Mouse (Mus musculus): ENCODE measurements around the gene Zfp433. TPM values are rescaled to one million over a fixed set of nuclear protein-coding genes. Genes with fewer than 3 reads are reported as not detected.
"Not testable (repeated sequence)": the region's sequence is repeated elsewhere in the genome, so short reads cannot be mapped to it uniquely, and the experiment has no call there.

Zfp433 gene
- polyA plus RNA-seq (2016; fragmentation: Nextera tagmentation; extraction: Ambion mirVana), result 18.8 and 19.0 TPM in 2 replicates

GRCm38 (mm10) chr10:81704531-81705301 lies at the start of gene Zfp433:
Gene Zfp433 (plus strand): TSS chr10:81704825.
- H3K27me3 ChIP-seq (ENCODE audit: low read depth, poor library complexity, severe bottlenecking); H3K4me3 ChIP-seq; H3K36me3 ChIP-seq; H3K9me3 ChIP-seq (replicated peaks); DNase-seq (ENCODE audit: low spot score); H3K4me1 ChIP-seq; H3K27ac ChIP-seq (replicated peaks): not testable (repeated sequence)
- WGBS, result no CpG with 5 or more reads among the region's 46 CpGs

- no peak overlapping the region for H3K4me3 ChIP-seq
- WGBS, result 95% methylated on average over 10 of the region's 10 CpGs
- peaks cover 90% of the 10 kb centered on the region for H3K9me3 ChIP-seq (replicated peaks)
- no peak for DNase-seq (ENCODE audit: low spot score)
- H3K27ac ChIP-seq (replicated peaks), result no peak overlapping the region
- no peaks in the 10 kb centered on the region for H3K27me3 ChIP-seq (ENCODE audit: low read depth, poor library complexity, severe bottlenecking)
- 0 out of 2 replicates have a peak, but pooled peaks cover 2% of the 10 kb centered on the region for H3K4me1 ChIP-seq
- H3K36me3 ChIP-seq, result peaks cover 86% of the 10 kb centered on the region
Measured at GRCm38 (mm10) chr10:81655178-81655577, 49.4 kb upstream of the Zfp433 start.

GRCm38 (mm10) chr10:81656174-81656573 lies 48.5 kb upstream of the Zfp433 start:
- no peak overlapping the region for H3K4me3 ChIP-seq
- H3K27me3 ChIP-seq (ENCODE audit: low read depth, poor library complexity, severe bottlenecking), result no peaks in the 10 kb centered on the region
- peaks cover 84% of the 10 kb centered on the region for H3K9me3 ChIP-seq (replicated peaks)
- 97% methylated on average over 2 of the region's 2 CpGs for WGBS
- H3K27ac ChIP-seq (replicated peaks), result no peak overlapping the region
- no peaks in the 10 kb centered on the region for H3K4me1 ChIP-seq
- H3K36me3 ChIP-seq, result peaks cover 80% of the 10 kb centered on the region
- DNase-seq (ENCODE audit: low spot score), result no peak

- H3K27me3 ChIP-seq (ENCODE audit: low read depth, poor library complexity, severe bottlenecking); DNase-seq (ENCODE audit: low spot score); H3K4me3 ChIP-seq; H3K9me3 ChIP-seq (replicated peaks); H3K36me3 ChIP-seq; H3K27ac ChIP-seq (replicated peaks); H3K4me1 ChIP-seq: not testable (repeated sequence)
- WGBS, result no CpG with 5 or more reads among the region's 18 CpGs
Measured at GRCm38 (mm10) chr10:81687114-81687513, 17.5 kb upstream of the Zfp433 start.

GRCm38 (mm10) chr10:81770506-81771403 lies 66.1 kb downstream of the Zfp433 start, which contains the start of gene Gm3055:
Gene Gm3055 (minus strand): TSS chr10:81771161.
- no CpG with 5 or more reads among the region's 43 CpGs for WGBS

GRCm38 (mm10) chr10:81771404-81771777 lies 66.8 kb downstream of the Zfp433 start:
- not testable (repeated sequence) for H3K27ac ChIP-seq (replicated peaks)

More at GRCm38 (mm10) chr10:81770506-81771403, 66.1 kb downstream of the Zfp433 start, which contains the start of gene Gm3055:
- not testable (repeated sequence) for H3K4me3 ChIP-seq; H3K9me3 ChIP-seq (replicated peaks); H3K27me3 ChIP-seq (ENCODE audit: low read depth, poor library complexity, severe bottlenecking); H3K36me3 ChIP-seq; H3K4me1 ChIP-seq; DNase-seq (ENCODE audit: low spot score); H3K27ac ChIP-seq (replicated peaks)

More at GRCm38 (mm10) chr10:81771404-81771777, 66.8 kb downstream of the Zfp433 start:
- not testable (repeated sequence) for H3K4me3 ChIP-seq; DNase-seq (ENCODE audit: low spot score); H3K36me3 ChIP-seq; H3K4me1 ChIP-seq; H3K27me3 ChIP-seq (ENCODE audit: low read depth, poor library complexity, severe bottlenecking); H3K9me3 ChIP-seq (replicated peaks)
- no CpG with 5 or more reads among the region's 3 CpGs for WGBS

Other genes with a start within 250 kb of the Zfp433 start
- gene Nfic, start 249.2 kb upstream of the Zfp433 start, polyA plus RNA-seq (2016; fragmentation: Nextera tagmentation; extraction: Ambion mirVana), result 8.7 and 11.7 TPM in 2 replicates
- 5.0 and 10.8 TPM in 2 replicates for gene Celf5, start 222.1 kb upstream of the Zfp433 start, polyA plus RNA-seq (2016; fragmentation: Nextera tagmentation; extraction: Ambion mirVana)
- gene Ncln, start 208.4 kb upstream of the Zfp433 start, polyA plus RNA-seq (2016; fragmentation: Nextera tagmentation; extraction: Ambion mirVana), result 84.5 and 87.5 TPM in 2 replicates
- gene S1pr4, start 204.7 kb upstream of the Zfp433 start, polyA plus RNA-seq (2016; fragmentation: Nextera tagmentation; extraction: Ambion mirVana), result 0.37 and 0.89 TPM in 2 replicates
- 0.53 and 0.85 TPM in 2 replicates for gene Gna15, start 180.6 kb upstream of the Zfp433 start, polyA plus RNA-seq (2016; fragmentation: Nextera tagmentation; extraction: Ambion mirVana)
- 70.7 and 73.7 TPM in 2 replicates for gene Gna11, start 159.6 kb upstream of the Zfp433 start, polyA plus RNA-seq (2016; fragmentation: Nextera tagmentation; extraction: Ambion mirVana)
- 334 and 467 TPM in 2 replicates for gene Aes, start 145.3 kb upstream of the Zfp433 start, polyA plus RNA-seq (2016; fragmentation: Nextera tagmentation; extraction: Ambion mirVana)
- gene Tle2, start 130.3 kb upstream of the Zfp433 start, polyA plus RNA-seq (2016; fragmentation: Nextera tagmentation; extraction: Ambion mirVana), result 9.7 and 13.5 TPM in 2 replicates
- gene Tle6, start 103.8 kb upstream of the Zfp433 start, polyA plus RNA-seq (2016; fragmentation: Nextera tagmentation; extraction: Ambion mirVana), result 6.0 and 8.8 TPM in 2 replicates
- 1.4 and 2.0 TPM in 2 replicates for gene BC025920, start 98.6 kb upstream of the Zfp433 start, polyA plus RNA-seq (2016; fragmentation: Nextera tagmentation; extraction: Ambion mirVana)
- gene Sirt6, start 77.0 kb upstream of the Zfp433 start, polyA plus RNA-seq (2016; fragmentation: Nextera tagmentation; extraction: Ambion mirVana), result 49.3 and 58.7 TPM in 2 replicates
- 5.8 and 5.9 TPM in 2 replicates for gene Ankrd24, start 76.3 kb upstream of the Zfp433 start, polyA plus RNA-seq (2016; fragmentation: Nextera tagmentation; extraction: Ambion mirVana)
- gene Gm10778, start 55.8 kb upstream of the Zfp433 start, polyA plus RNA-seq (2016; fragmentation: Nextera tagmentation; extraction: Ambion mirVana), result 4.9 and 5.6 TPM in 2 replicates
- 13.2 and 15.5 TPM in 2 replicates for gene Gm3055, start 66.3 kb downstream of the Zfp433 start, polyA plus RNA-seq (2016; fragmentation: Nextera tagmentation; extraction: Ambion mirVana)
- gene Gm4767, start 107.4 kb downstream of the Zfp433 start, polyA plus RNA-seq (2016; fragmentation: Nextera tagmentation; extraction: Ambion mirVana), result 2.1 and 3.3 TPM in 2 replicates
- 10.7 and 11.6 TPM in 2 replicates for gene Gm32687, start 159.1 kb downstream of the Zfp433 start, polyA plus RNA-seq (2016; fragmentation: Nextera tagmentation; extraction: Ambion mirVana)
- 2.5 and 3.9 TPM in 2 replicates for gene Zfp781, start 225.7 kb downstream of the Zfp433 start, polyA plus RNA-seq (2016; fragmentation: Nextera tagmentation; extraction: Ambion mirVana)

Data from midbrain, embryonic 10.5 days (tissue).